Mouse (Mus musculus) adrenal gland, adult 2 months (tissue): ENCODE data around the gene Actr6. TPM values are rescaled to one million over a fixed set of nuclear protein-coding genes. Genes with fewer than 3 reads are reported as not detected.
A peak's percentile ranks its signal among the peaks of the same experiment; 100 is the strongest.

ENCODE experiments used
- DNase-seq: peaks from one replicate; pipeline ENCODE4 v3.0.0; 2021
- long read RNA-seq: library from polyadenylated mRNA; stranded (forward); transcript quantifications from one replicate; pipeline ENCODE4 v2.0.0, GENCODE M21; 2021
- polyA plus RNA-seq: library from polyadenylated mRNA; depleted of rRNA; stranded (reverse); fragments of >200 nt; gene quantifications from 2 replicates; pipeline ENCODE4 v1.2.3, GENCODE M21; 2012; rRNA removed
- total RNA-seq, 2 experiments: library from RNA; stranded (reverse); gene quantifications; 2 replicates each; pipeline ENCODE4 v1.2.3; 2021

The Actr6 gene
- total RNA-seq (10 to 100 TPM; 15.4 to 21.3 TPM), polyA plus RNA-seq (0.42 and 0.90 TPM in 2 replicates)
- long read RNA-seq, transcript Actr6-201 (11 exons, 1,705 nt) = major isoform, 8 of 10 reads
- long read RNA-seq, partial matches to known transcripts = 0 of 10 reads
- long read RNA-seq, other reads (novel, unspliced or antisense) = 2 of 10 reads

DNA sequence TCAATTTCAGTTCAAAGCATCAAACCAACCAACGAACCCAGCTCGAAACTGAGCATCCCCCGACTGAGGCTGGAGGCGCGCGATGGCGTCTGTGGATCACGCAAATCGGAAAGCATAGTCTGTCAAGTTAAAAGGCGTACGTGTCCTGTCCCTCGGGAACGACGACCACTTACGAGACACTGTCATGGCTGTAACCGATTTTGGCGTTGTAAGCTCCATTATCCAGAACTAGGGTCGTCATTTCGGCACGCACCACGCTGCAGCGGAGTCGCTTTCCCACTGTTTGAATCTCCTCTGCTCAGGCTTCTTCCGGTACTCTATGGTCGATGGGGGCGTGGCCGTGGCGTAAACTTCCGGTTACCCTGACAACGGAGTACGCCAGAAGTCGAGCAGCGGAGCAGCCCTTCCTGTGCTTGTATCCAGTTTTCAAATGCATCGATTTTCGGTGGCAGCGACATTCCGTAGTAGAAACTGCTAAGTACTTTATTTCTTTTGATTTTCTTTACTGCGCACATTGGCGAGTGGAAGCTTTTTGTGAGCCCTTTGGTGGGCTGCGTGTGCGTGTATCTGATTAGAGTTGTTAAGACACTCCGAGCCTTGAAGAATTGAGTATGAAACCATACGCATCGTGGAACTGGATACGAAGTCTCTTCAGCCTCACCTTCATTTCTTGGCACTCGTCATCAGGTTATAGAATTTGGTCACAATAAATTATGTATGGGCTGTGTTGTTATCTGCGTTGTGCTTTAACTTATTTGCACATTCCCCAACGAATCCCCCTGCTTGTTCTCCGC, at the start of gene Actr6:
TSS of gene Actr6 (minus strand) at position 295 of the 794 bp plus-strand sequence.
- peak; percentile 97 for DNase-seq

- DNase-seq = no peak
These were observed 43.9 kb upstream of the Actr6 start for GRCm38 (mm10) chr10:89776029-89776428.

GRCm38 (mm10) chr10:89771894-89772293, 39.8 kb upstream of the Actr6 start:
- no peak for DNase-seq

GRCm38 (mm10) chr10:89769096-89769495, 37.0 kb upstream of the Actr6 start:
- DNase-seq = no peak

DNA sequence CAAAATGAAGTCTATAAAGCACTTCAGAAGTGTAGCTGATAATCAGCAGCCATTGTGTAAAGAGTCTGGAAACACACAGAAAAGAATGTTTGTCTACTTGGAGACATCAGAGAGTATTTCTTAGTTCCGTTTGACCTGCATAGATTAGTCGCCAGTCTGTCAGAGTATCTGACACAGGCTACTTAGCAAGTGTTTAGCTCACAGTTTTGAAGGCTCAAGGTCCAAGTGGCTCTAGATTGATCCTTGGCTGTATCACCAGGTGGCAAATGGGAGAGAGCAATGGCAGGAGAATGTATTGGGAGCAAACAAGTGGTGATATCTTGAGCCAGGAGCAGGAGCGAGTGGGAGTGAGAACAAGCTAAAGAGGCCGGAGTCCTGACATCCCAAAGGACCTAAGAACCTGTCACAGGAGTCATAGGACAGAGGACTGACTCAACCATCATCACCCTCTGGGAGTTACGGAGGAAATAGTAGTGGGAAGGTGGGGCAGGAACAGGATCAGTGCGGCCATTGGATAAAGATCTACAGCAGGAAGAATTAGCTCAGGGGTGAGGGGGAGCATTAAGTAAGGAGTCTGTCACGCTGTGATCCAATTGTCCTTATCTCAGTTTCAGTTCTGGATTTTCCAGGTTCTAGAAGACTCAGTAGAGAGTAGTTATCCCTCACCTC, 36.4 kb upstream of the Actr6 start:
- no peak for DNase-seq

GRCm38 (mm10) chr10:89765790-89766714, 34.0 kb upstream of the Actr6 start:
- no peak for DNase-seq

DNA sequence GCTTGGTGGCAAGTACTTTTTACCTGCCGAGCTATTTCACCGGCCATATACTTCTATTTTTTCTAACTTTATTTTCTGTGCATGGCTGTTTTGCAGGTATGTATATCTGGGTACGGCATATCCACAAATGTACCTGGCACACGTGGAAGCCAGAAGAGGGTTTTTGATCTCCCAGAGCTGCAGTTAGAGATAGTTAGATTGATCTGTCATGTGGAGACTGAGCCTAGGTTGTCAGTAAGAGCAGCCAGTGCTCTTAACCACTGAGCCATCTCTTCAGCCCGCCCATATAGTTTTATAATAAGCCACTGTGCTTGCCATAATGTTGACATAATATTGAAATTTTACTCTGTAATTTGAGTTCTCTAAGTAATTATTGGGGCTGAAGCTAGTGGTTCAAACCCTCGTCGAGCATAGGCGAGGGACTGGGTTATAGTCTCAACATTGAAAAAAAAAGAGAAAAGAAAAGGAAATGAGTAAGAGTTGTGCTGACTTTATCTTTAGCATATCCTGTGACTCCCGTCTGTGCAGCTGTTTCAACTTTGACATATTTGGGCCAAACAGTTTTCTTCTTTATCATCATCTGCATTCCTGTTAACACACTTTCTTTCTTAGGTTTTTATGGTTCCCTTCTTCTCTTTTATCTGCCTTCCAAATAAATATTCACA, 32.5 kb upstream of the Actr6 start:
- DNase-seq = no peak

GRCm38 (mm10) chr10:89760772-89761171, 28.7 kb upstream of the Actr6 start:
- no peak for DNase-seq

DNA sequence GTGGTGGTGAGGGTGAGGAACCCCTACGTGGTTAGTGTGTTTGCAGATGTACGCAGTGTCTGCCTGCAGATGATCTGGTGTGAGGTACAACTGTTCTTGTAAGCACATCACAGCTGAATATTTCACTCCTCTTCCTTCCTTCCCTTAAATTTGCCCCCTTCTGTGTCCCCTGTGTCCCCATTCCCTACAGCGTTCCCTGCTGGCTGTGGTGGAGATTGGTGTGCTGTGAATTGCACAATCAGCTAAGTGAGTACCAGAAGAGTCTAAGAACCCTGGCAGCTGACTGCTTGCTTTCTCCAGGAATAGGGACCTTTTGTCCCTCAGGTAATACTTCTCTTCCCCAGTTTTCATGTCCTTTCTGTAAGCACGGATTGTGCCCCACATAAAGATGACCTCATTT, 23.1 kb upstream of the Actr6 start:
- no peak for DNase-seq

DNA sequence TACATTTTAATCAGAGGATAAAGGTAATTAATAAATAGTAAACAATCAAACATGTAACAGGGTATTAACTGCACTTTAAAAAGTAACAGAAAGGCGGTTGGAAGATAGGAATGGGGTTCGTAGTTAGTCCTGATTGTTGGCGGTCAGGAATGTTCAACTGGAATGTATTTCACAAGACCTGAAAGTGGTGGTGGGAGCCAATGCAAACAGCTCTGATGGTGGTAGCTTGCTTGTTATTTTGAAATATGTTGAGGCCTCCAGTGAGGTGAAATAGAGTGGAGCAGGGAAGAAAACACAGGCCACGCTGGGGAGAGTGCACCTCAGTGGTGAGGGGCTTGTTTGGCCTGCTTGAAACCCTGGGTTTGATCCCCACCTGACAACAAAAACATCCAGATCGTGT, 19.0 kb upstream of the Actr6 start:
- no peak for DNase-seq

- DNase-seq = no peak
These were observed 16.5 kb upstream of the Actr6 start for GRCm38 (mm10) chr10:89748619-89749018.

DNA sequence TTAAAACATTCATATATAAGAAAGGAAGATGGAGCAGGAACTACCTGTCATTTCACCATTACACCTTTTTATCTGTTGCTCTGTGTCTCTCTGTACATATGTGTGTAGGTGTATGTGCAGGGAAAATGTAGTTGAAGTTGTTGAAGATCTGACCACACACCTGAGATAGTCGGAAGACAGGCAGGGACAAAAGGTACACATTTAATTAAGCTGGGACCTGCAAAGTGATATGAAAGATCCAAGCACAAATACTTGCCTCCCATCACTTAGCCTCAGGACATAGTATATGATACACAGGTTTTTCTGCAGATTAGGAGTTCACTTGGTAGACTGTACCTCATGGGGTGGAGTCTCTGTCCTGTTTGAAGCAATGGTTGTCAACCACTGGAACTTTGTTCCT, 15.8 kb upstream of the Actr6 start:
- no peak for DNase-seq

DNA sequence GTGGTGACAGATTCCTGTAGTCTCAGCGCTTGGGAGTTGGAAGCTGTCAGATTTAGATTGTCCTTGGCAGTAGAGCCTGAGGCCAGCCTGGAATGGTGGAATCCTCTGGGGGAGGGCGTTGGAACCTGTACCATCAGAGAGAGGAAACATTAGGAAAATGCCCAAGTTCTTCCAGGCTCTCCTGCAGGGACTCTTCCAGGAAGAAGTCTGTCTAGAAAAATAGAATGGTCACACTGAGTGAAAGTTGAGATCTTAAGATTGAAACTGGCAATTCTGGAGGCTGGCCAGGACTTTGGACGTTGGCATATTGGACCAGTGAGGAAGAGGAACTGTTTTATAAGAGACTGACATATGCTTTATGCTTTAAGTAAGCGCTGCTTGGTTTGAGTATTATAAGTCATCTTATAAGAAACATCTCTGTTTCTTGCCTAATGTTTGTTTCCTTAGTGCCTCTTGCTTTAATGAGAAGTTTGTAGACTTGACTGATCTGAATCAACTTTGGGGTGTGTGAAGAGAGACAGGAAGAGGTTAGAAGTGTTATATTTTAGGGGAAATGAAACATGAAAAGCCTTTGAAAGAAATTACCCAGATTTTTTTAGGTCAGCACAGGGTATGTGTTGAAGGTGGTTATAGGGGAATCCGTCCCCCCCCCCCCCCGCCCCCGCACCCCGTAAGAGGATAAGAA, 15.3 kb upstream of the Actr6 start:
- DNase-seq = no peak

DNA sequence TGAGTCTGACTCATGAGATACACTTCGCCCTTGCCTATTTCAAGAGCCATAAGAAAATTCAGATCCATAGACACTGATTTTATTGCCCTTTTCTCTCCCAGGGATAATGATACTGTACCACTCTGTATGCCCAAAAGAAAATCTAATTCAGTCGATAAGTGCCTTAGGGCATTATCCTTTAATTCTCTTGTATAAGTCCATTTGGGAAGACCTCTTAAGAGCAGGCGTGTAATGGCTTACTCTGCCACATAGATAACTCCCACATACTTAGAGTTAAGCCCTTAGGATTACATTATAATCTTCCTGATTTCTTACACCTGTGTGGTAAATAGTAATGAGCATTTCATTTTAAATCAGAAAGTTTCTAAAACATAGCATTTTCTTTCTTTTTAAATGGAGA, 14.5 kb upstream of the Actr6 start:
- DNase-seq = no peak

DNA sequence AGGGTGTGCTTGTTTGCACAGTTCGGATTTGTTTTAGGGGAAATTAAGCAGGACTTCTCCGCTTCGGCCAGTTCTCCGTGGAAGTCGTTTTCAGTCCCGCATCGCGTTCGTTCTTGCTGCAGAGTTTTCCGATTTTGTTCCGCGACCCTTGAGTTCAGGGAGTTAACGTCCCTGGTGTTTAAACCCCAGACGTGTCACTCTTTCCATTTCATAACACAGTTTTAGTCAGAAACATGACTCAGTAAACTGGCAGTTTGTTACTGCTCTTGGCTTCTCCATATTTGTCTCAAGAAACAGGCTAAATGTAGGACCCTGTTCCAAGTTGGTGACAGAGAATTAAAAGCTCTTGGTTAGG, 13.5 kb upstream of the Actr6 start:
- DNase-seq = no peak

DNA sequence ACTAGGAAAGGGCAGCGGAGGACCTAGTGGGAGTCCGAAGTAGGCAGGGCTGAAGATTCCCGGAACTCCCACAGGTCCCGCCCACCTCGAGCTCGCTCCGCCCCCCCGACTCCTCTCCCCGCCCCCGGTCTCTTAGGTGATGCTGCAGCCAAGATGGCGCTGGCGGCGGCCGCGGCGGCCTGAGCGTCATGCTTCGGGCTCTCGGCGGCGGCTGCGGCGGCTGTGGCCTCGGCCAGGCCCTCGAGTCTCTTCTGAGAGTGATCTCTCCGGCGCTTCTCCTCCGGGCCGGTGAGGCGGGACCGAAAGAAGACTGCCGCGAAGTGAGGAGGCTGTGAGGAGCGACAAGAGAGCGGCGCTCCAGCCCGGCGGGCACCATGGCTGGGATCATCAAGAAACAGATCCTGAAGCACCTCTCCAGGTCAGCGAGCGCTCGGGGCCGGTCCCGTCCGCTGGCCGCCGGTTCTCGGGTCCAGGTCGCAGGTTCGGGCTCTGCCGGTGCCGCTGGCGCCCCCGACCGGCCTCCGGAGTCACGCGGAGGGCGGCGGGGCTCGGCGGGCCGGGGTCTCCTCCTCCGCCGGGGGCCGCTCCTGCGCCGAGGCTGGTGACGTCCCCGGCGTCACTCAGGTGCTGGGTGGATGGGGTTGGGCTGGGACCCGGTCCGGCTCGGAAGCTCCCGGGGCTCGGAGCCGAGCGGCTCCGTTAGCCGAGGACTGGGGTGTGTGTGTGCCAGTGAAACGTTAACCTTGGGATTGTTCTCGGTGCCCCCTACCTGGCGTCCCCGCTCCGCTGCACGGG, 13.0 kb upstream of the Actr6 start, which contains the start of gene Uhrf1bp1l:
TSS of gene Uhrf1bp1l (plus strand) at position 121 of the 795 bp plus-strand sequence.
- DNase-seq = peak; percentile 95

DNA sequence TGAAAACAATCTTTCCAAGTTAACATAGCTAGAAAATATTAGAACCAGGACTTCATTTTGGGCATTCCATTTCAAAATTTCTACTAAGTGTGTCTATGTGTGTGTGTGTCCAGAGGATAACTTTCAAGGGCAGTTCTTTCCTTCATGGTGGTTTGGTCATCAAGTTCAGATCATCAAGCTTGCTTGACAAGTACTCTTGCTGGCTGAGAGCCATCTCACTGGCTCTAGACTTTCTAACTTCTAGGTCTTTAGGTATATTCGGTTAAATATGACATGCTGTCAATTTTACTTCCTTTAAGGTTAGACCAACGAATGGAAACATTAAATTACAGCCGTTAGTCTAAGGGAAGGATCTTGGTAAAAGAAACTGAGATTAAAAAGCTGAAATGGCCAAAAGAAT, 12.2 kb upstream of the Actr6 start:
- no peak for DNase-seq

DNA sequence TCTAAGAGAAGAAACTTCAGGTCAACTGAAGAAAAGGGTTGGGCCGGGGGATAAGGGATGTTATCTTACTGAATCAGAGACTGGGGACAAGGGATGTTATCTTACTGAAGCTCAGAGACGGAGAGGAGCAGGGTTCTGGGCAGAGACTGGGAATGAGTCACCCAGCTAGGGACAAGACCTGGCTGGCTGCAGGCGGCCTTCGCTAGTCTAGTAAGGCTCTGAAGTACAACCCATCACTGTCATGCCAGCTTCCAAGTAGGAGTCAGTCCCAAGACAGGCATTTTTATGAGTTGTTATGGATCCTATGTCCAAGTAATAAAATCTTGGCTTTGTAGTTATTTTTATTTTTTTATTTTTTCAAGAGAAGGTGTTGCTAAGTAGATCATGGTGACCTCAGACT, 11.2 kb upstream of the Actr6 start:
- peak; percentile 78 for DNase-seq

DNA sequence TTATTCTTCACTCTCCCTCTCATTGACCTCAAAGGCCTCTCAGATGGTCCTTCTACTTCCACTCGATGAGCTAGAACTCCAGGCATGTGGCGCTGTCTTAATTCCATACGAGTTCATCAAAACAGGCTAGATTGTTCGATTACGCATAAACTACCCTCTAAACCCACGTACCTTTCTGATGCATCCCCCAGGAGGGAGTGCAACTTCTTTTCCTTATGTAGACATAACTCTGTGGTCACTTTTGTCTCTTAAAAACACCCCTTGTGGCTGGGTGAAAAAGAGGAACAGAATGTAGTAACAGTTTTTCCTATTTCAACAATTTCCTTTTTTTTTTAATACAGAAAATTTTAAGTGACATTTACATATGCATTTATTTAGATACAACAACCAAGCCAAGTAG, 8.9 kb upstream of the Actr6 start:
- no peak for DNase-seq

DNA sequence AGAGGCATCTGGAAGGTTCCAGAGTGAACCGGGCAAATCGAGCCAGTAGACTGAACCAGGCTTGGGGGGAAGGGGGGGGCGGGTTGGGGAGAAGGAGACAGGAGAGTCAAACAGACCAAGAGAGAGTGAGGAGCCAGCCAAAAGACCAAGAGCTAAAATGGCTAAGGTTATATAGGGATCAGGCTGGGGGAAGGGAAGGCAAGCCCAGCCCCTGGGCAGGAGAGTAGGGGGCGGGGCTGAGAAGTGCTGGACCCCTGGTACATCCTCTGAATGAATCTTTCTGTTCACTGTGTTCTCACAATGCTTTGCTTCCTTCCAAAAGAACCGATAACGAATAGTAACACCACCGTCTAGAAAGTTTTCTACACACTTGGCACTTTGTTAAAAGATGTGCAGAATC, 7.6 kb upstream of the Actr6 start:
- DNase-seq = no peak
